Mouse (Mus musculus): ENCODE measurements around the gene Zswim8. TPM values are rescaled to one million over a fixed set of nuclear protein-coding genes. Genes with fewer than 3 reads are reported as not detected.

Zswim8 gene
- total and polyA plus RNA-seq, 3 experiments, result 16.7 to 41.1 (median 31.5) TPM

DNA sequence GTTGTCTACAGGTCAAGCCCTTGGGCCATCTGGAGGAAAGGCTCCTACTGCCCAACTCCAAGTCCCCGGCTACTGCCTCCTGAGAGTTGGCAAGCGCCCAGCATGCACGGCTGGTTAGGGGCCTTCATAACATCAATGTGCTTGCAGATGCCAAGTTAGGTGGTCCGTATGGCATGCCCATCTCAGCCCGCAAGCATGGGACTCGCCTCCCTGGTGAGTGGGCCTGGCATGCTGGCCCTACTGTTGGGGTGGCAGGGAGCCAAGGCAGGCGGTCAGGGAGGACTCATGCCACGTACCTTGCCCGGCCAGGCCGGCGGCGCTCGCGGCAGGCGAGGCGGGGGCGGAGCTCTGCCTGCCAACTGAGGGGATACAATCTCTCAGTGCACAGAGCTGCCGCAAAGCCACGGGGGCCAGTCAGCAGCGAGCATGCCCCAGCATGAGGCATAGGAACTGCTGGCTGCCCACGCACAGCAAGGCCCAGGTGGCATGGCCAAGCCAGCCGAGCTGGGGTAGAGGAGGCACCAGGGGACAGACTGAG is 50.1 kb downstream of the Zswim8 start:
- ATAC-seq (ENCODE audit: extremely low read depth, insufficient number of reproducible peaks, low FRiP score, poor library complexity, severe bottlenecking) (no peak), DNase-seq (ENCODE audit: low spot score) (no peak)
- Histone ChIP-seq H3K4me3 (ENCODE audit: low read depth, low read length) (no peak overlapping the region), H3K4me1 (ENCODE audit: insufficient read depth, low read depth, low read length) (peaks cover 3% of the 10 kb centered on the region; the same call in 1 of the 2 replicates), H3K36me3 (replicated peaks) (peaks cover 89% of the 10 kb centered on the region), H3K9me3 (replicated peaks) (no peaks in the 10 kb centered on the region), H3K27me3 (ENCODE audit: insufficient read depth, low read length) (no peaks in the 10 kb centered on the region)
- TF ChIP-seq GATA1 (IDR thresholded peaks at IDR 0.05; ENCODE audit: borderline replicate concordance, low read length), result no peak
- no peak for TF ChIP-seq CTCF (IDR thresholded peaks at IDR 0.05; ENCODE audit: low read depth, low read length)
- TF ChIP-seq GATA2 (IDR thresholded peaks at IDR 0.05; ENCODE audit: borderline replicate concordance, low read depth, low read length), result no peak
- TF ChIP-seq POLR2AphosphoS5 (IDR thresholded peaks at IDR 0.05; ENCODE audit: insufficient replicate concordance, low read depth, low read length), result no peak
- no peak for TF ChIP-seq TAL1 (conservative IDR thresholded peaks at IDR 0.05; ENCODE audit: low read depth, low read length)

DNA sequence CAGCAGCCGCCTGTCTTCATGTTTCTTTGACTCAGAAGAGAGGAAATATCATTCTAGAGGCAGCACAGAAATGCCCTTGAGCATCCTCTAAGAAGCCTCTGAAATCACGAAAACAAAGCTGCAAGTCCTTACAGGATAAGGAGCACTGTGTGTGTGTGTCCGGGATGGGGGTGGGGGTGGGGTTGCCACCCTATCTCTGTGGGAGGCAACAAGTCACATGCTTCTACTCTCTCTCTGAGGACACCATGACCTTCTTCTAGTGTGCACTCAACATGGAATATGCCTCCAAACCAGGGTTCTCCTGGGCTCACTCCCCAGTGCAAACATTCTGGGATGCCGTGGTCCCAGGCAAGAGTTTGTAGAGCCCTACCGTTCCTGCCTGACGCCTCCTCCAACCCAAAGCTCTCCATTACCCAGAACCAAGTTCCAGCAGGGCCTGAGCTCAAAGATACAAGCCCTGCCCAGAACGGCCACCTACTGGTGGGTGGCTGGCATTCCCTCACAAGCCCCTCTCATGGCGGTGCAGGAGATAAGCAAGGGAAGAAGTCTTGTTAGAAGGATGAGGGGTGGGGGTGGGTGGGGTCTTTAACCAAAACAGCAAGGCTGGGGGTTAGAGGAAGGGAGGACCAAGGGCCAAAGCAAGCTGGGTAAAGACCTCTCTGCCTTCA is 51.5 kb downstream of the Zswim8 start:
- ATAC-seq (ENCODE audit: extremely low read depth, insufficient number of reproducible peaks, low FRiP score, poor library complexity, severe bottlenecking) (no peak), DNase-seq (ENCODE audit: low spot score) (no peak)
- H3K9me3 ChIP-seq (replicated peaks), result no peaks in the 10 kb centered on the region
- no peaks in the 10 kb centered on the region for H3K27me3 ChIP-seq (ENCODE audit: insufficient read depth, low read length)
- H3K4me3 ChIP-seq (ENCODE audit: low read depth, low read length), result no peak overlapping the region
- H3K36me3 ChIP-seq (replicated peaks), result peaks cover 94% of the 10 kb centered on the region
- no peak for TF ChIP-seq CTCF (IDR thresholded peaks at IDR 0.05; ENCODE audit: low read depth, low read length)
- no peak for TF ChIP-seq GATA2 (IDR thresholded peaks at IDR 0.05; ENCODE audit: borderline replicate concordance, low read depth, low read length)
- TF ChIP-seq POLR2AphosphoS5 (IDR thresholded peaks at IDR 0.05; ENCODE audit: insufficient replicate concordance, low read depth, low read length), result no peak
- TF ChIP-seq GATA1 (IDR thresholded peaks at IDR 0.05; ENCODE audit: borderline replicate concordance, low read length), result no peak
- no peak for TF ChIP-seq TAL1 (conservative IDR thresholded peaks at IDR 0.05; ENCODE audit: low read depth, low read length)
- peaks cover 3% of the 10 kb centered on the region; the same call in 1 of the 2 replicates for H3K4me1 ChIP-seq (ENCODE audit: insufficient read depth, low read depth, low read length)

DNA sequence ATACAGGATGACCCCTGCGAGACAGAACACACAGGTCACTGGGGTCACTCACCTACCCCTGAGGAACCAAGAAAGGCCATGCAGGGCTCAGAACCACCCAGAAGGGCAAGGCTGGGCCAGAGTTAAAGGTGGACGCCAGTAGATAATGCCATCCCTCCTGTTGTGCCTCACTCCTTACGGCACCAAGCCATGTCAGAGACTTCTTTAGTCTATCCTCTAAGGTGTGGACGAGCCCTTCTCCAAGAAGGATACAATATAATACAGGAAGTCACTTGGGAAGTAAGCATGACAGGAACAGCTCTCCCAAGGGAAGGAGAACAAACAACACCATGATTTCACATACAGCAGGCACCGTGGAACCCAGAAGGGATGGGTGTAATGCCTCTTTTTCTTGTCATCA is 57.6 kb downstream of the Zswim8 start:
- no peak for TF ChIP-seq GATA1 (IDR thresholded peaks at IDR 0.05; ENCODE audit: borderline replicate concordance, low read length)
- TF ChIP-seq GATA2 (IDR thresholded peaks at IDR 0.05; ENCODE audit: borderline replicate concordance, low read depth, low read length), result no peak
- TF ChIP-seq POLR2AphosphoS5 (IDR thresholded peaks at IDR 0.05; ENCODE audit: insufficient replicate concordance, low read depth, low read length), result no peak
- no peak for TF ChIP-seq TAL1 (conservative IDR thresholded peaks at IDR 0.05; ENCODE audit: low read depth, low read length)
- TF ChIP-seq CTCF (IDR thresholded peaks at IDR 0.05; ENCODE audit: low read depth, low read length), result no peak
- Histone ChIP-seq H3K4me1 (ENCODE audit: insufficient read depth, low read depth, low read length) (peaks cover 2% of the 10 kb centered on the region; the same call in 1 of the 2 replicates), H3K36me3 (replicated peaks) (peaks cover 87% of the 10 kb centered on the region), H3K27me3 (ENCODE audit: insufficient read depth, low read length) (no peaks in the 10 kb centered on the region), H3K9me3 (replicated peaks) (no peaks in the 10 kb centered on the region), H3K4me3 (ENCODE audit: low read depth, low read length) (no peak overlapping the region)
- no peak for ATAC-seq (ENCODE audit: extremely low read depth, insufficient number of reproducible peaks, low FRiP score, poor library complexity, severe bottlenecking)
- no peak for DNase-seq (ENCODE audit: low spot score)

DNA sequence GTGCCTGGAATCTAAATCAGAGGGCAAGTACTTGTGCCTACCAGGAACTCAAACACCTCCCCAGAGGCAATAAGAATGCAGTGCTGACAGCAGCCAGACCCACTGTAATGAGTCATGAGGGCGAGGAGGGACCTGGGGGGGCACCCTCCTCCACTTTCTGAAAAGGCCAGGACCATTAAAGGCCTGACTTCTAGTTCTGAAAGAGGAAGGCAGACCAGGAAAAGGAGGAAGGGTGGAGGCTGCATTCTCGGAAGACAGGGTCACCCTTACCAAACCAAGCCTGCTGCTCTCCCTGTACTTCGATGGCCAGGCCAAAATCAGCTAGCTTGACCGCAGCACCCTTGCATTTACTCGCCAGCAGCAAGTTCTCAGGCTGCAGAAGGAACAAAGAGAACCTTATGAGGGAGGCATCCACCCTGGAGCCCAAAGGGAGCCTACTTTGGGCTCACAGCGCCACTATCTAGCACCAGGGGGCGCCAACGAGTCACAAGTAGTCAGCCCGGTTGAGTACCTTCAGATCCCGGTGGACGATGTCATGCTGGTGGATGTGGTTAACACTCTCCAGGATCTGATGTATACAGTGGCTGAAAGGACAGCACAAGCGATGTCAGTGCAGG is 58.4 kb downstream of the Zswim8 start:
- H3K4me3 ChIP-seq (ENCODE audit: low read depth, low read length), result no peak overlapping the region
- H3K4me1 ChIP-seq (ENCODE audit: insufficient read depth, low read depth, low read length), result peaks cover 2% of the 10 kb centered on the region; the same call in 1 of the 2 replicates
- ATAC-seq (ENCODE audit: extremely low read depth, insufficient number of reproducible peaks, low FRiP score, poor library complexity, severe bottlenecking) (peak; percentile 45; the same call in 1 of the 2 replicates), DNase-seq (ENCODE audit: low spot score) (peak; percentile 41)
- peaks cover 87% of the 10 kb centered on the region for H3K36me3 ChIP-seq (replicated peaks)
- H3K9me3 ChIP-seq (replicated peaks), result no peaks in the 10 kb centered on the region
- no peaks in the 10 kb centered on the region for H3K27me3 ChIP-seq (ENCODE audit: insufficient read depth, low read length)
- TF ChIP-seq POLR2AphosphoS5 (IDR thresholded peaks at IDR 0.05; ENCODE audit: insufficient replicate concordance, low read depth, low read length), result no peak
- peak; percentile 76 for TF ChIP-seq CTCF (IDR thresholded peaks at IDR 0.05; ENCODE audit: low read depth, low read length)

DNA sequence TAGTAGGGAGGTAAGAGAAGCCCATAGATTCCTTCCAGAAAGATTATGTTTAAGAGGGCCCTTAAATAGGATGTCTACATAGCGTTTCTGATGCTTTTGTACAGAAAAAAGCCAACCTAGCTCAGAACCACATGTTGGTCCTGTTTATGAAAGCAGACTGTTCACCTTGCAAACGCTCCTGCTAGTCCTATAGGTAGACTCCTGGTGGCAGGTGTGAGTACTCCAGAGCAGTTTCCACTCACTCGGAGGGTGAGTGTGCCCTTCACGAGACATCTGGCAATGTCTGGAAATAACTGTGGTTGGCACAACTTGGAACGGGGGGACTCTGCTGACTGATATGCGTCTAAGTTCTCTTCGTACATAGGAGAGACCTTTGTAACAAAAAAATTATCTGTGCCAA is 60.6 kb downstream of the Zswim8 start:
- DNase-seq (ENCODE audit: low spot score), result no peak
- ATAC-seq (ENCODE audit: extremely low read depth, insufficient number of reproducible peaks, low FRiP score, poor library complexity, severe bottlenecking), result no peak
- Histone ChIP-seq H3K4me3 (ENCODE audit: low read depth, low read length) (no peak overlapping the region), H3K27me3 (ENCODE audit: insufficient read depth, low read length) (no peaks in the 10 kb centered on the region), H3K36me3 (replicated peaks) (peaks cover 86% of the 10 kb centered on the region), H3K4me1 (ENCODE audit: insufficient read depth, low read depth, low read length) (peaks cover 6% of the 10 kb centered on the region), H3K9me3 (replicated peaks) (no peaks in the 10 kb centered on the region)
- TF ChIP-seq CTCF (IDR thresholded peaks at IDR 0.05; ENCODE audit: low read depth, low read length) (no peak), GATA1 (IDR thresholded peaks at IDR 0.05; ENCODE audit: borderline replicate concordance, low read length) (no peak), POLR2AphosphoS5 (IDR thresholded peaks at IDR 0.05; ENCODE audit: insufficient replicate concordance, low read depth, low read length) (no peak), GATA2 (IDR thresholded peaks at IDR 0.05; ENCODE audit: borderline replicate concordance, low read depth, low read length) (no peak), TAL1 (conservative IDR thresholded peaks at IDR 0.05; ENCODE audit: low read depth, low read length) (no peak)

DNA sequence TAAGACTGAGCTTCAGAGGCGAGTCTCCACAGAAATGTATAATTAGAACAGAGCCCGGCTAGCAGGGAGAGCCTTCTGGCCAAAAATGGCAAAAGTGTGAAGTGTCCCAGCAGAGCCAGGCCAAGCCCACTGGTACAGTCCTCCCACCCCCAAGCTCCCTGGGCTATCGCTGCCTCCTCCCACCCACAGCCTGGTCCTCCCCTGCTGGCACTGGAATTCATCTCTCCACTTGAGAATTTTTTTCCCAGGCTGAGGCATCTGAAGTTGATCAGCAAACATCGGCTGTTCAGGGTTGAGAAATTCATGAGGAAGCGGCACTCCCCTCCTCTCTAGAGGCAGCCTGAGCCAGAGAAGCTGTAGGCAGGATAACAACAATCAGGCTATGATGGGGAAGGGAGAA is 61.2 kb downstream of the Zswim8 start:
- peaks cover 11% of the 10 kb centered on the region for H3K4me1 ChIP-seq (ENCODE audit: insufficient read depth, low read depth, low read length)
- no peaks in the 10 kb centered on the region for H3K27me3 ChIP-seq (ENCODE audit: insufficient read depth, low read length)
- no peaks in the 10 kb centered on the region for H3K9me3 ChIP-seq (replicated peaks)
- peaks cover 86% of the 10 kb centered on the region for H3K36me3 ChIP-seq (replicated peaks)
- TF ChIP-seq GATA1 (IDR thresholded peaks at IDR 0.05; ENCODE audit: borderline replicate concordance, low read length) (no peak), POLR2AphosphoS5 (IDR thresholded peaks at IDR 0.05; ENCODE audit: insufficient replicate concordance, low read depth, low read length) (no peak), GATA2 (IDR thresholded peaks at IDR 0.05; ENCODE audit: borderline replicate concordance, low read depth, low read length) (no peak), TAL1 (conservative IDR thresholded peaks at IDR 0.05; ENCODE audit: low read depth, low read length) (no peak), CTCF (IDR thresholded peaks at IDR 0.05; ENCODE audit: low read depth, low read length) (no peak)
- H3K4me3 ChIP-seq (ENCODE audit: low read depth, low read length), result no peak overlapping the region
- DNase-seq (ENCODE audit: low spot score) (no peak), ATAC-seq (ENCODE audit: extremely low read depth, insufficient number of reproducible peaks, low FRiP score, poor library complexity, severe bottlenecking) (no peak)
